In the genomic region with DNA sequence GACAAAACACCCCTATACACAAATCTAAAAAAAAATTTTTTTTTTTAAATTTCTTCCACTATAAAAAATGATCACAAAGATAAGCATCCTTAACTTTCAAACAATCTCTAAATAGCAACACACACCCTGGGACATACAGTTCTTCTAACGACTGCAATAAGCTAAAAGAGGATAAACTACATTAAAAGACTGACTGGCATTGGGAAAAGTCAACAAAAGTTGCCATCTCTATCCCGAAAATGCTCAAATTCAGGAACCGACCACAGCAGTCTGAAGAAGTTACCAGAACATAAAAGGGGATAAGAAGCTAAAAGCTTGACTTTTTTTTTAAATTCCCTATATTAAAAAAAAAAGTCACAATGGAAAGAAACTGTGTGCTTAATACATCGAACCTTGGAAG, we compare ENCODE assay signal across 7 mouse cellular contexts. TPM values are rescaled to one million over a fixed set of nuclear protein-coding genes. Genes with fewer than 3 reads are reported as not detected.
DNase-seq lines count a peak whose midpoint lies in the region; ATAC-seq lines count a peak whose summit lies in the region.

No protein-coding gene starts in this region.

- H3K9ac ChIP-seq in lung, embryonic 15.5 days = peak overlapping the region; percentile 92; the same call in 1 of the 2 replicates
- peak overlapping the region; percentile 93 for H3K9ac ChIP-seq in forebrain, embryonic 11.5 days (ENCODE audit: low read length)
- H3K9ac ChIP-seq in limb, embryonic 13.5 days = peak overlapping the region; percentile 97
- peak overlapping the region; percentile 88; the same call in 1 of the 2 replicates for H3K9ac ChIP-seq in stomach, embryonic 14.5 days (replicated peaks; ENCODE audit: low read depth, low read length)

- no peaks in the 10 kb centered on the region for H3K27me3 ChIP-seq in lung, embryonic 15.5 days
- H3K27me3 ChIP-seq in forebrain, embryonic 11.5 days (ENCODE audit: control insufficient read depth, insufficient read depth, low read length) = no peaks in the 10 kb centered on the region
- peaks cover 4% of the 10 kb centered on the region; the same call in 1 of the 2 replicates for H3K27me3 ChIP-seq in limb, embryonic 13.5 days
- H3K27me3 ChIP-seq in stomach, embryonic 14.5 days (ENCODE audit: control insufficient read depth, insufficient read depth, low read length) = no peaks in the 10 kb centered on the region

- no peak for DNase-seq in lung, postnatal 25 days (ENCODE audit: low spot score)
- no peak for DNase-seq in forebrain, embryonic 11.5 days (ENCODE audit: low spot score)
- DNase-seq in adrenal gland, postnatal 36 days = no peak
- DNase-seq in gastrocnemius, adult 18-20 months (ENCODE audit: low spot score) = no peak

- H3K4me2 ChIP-seq in lung, embryonic 15.5 days = peak overlapping the region; percentile 75
- peak overlapping the region; percentile 71 for H3K4me2 ChIP-seq in forebrain, embryonic 11.5 days (ENCODE audit: low read depth, low read length, severe bottlenecking)
- peak overlapping the region; percentile 69 for H3K4me2 ChIP-seq in limb, embryonic 13.5 days (replicated peaks)
- H3K4me2 ChIP-seq in stomach, embryonic 14.5 days (replicated peaks; ENCODE audit: low read depth, low read length) = peak overlapping the region; percentile 51

- H3K36me3 ChIP-seq in lung, embryonic 15.5 days = no peaks in the 10 kb centered on the region
- no peaks in the 10 kb centered on the region for H3K36me3 ChIP-seq in forebrain, embryonic 11.5 days (ENCODE audit: control insufficient read depth, insufficient read depth, low read length)
- H3K36me3 ChIP-seq in limb, embryonic 13.5 days = no peaks in the 10 kb centered on the region
- H3K36me3 ChIP-seq in stomach, embryonic 14.5 days (ENCODE audit: control insufficient read depth, insufficient read depth, low read length) = no peaks in the 10 kb centered on the region

- H3K4me3 ChIP-seq in lung, embryonic 15.5 days = peak overlapping the region; percentile 98
- peak overlapping the region; percentile 94 for H3K4me3 ChIP-seq in forebrain, embryonic 11.5 days (ENCODE audit: low read depth, low read length)
- peak overlapping the region; percentile 93 for H3K4me3 ChIP-seq in limb, embryonic 13.5 days
- peak overlapping the region; percentile 87 for H3K4me3 ChIP-seq in stomach, embryonic 14.5 days (ENCODE audit: low read depth, low read length)

- WGBS in lung, embryonic 15.5 days = 10% methylated on average over 4 of the region's 4 CpGs
- 24% methylated on average over 4 of the region's 4 CpGs for WGBS in forebrain, embryonic 11.5 days
- 26% methylated on average over 4 of the region's 4 CpGs for WGBS in limb, embryonic 13.5 days
- WGBS in stomach, embryonic 14.5 days = 18% methylated on average over 4 of the region's 4 CpGs

- H3K27ac ChIP-seq in lung, embryonic 15.5 days = no peak overlapping the region
- H3K27ac ChIP-seq in forebrain, embryonic 11.5 days (ENCODE audit: low read depth, low read length) = no peak overlapping the region
- H3K27ac ChIP-seq in limb, embryonic 13.5 days = no peak overlapping the region
- no peak overlapping the region for H3K27ac ChIP-seq in stomach, embryonic 14.5 days (ENCODE audit: low read length)

- peaks cover 14% of the 10 kb centered on the region for H3K4me1 ChIP-seq in lung, embryonic 15.5 days
- H3K4me1 ChIP-seq in forebrain, embryonic 11.5 days (replicated peaks; ENCODE audit: control insufficient read depth, insufficient read depth, low read length) = no peaks in the 10 kb centered on the region
- peaks cover 21% of the 10 kb centered on the region for H3K4me1 ChIP-seq in limb, embryonic 13.5 days
- peaks cover 6% of the 10 kb centered on the region; the same call in 1 of the 2 replicates for H3K4me1 ChIP-seq in stomach, embryonic 14.5 days (ENCODE audit: control insufficient read depth, insufficient read depth, low read length)

- no peaks in the 10 kb centered on the region for H3K9me3 ChIP-seq in lung, embryonic 15.5 days
- H3K9me3 ChIP-seq in forebrain, embryonic 11.5 days (ENCODE audit: control insufficient read depth, low read length) = no peaks in the 10 kb centered on the region
- no peaks in the 10 kb centered on the region for H3K9me3 ChIP-seq in limb, embryonic 13.5 days
- H3K9me3 ChIP-seq in stomach, embryonic 14.5 days (ENCODE audit: control insufficient read depth, low read depth, low read length) = no peaks in the 10 kb centered on the region

- ATAC-seq in lung, embryonic 15.5 days (ENCODE audit: borderline replicate concordance, extremely low read depth, low FRiP score, low TSS enrichment) = no peak
- no peak for ATAC-seq in forebrain, embryonic 11.5 days (replicated peaks; ENCODE audit: low FRiP score)
- ATAC-seq in limb, embryonic 13.5 days (ENCODE audit: low FRiP score, low read depth) = no peak
- no peak for ATAC-seq in stomach, embryonic 14.5 days (ENCODE audit: insufficient number of reproducible peaks, insufficient read depth, low FRiP score, low read depth)

RNA-seq across cellular contexts. Expression of gene Kpna4, which starts 1.5 kb away (rescaled TPM):
- 33.1 and 35.1 TPM in 2 replicates for polyA plus RNA-seq in lung, embryonic 15.5 days (2015; fragmentation: Nextera tagmentation; extraction: Ambion mirVana)
- 54.6 and 55.7 TPM in 2 replicates for polyA plus RNA-seq in forebrain, embryonic 11.5 days (2014; fragmentation: Nextera tagmentation; extraction: Ambion mirVana)
- 29.9 and 30.9 TPM in 2 replicates for polyA plus RNA-seq in limb, embryonic 13.5 days (2015; fragmentation: Nextera tagmentation; extraction: Ambion mirVana)
- 33.6 and 34.7 TPM in 2 replicates for polyA plus RNA-seq in stomach, embryonic 14.5 days (2014; fragmentation: Nextera tagmentation; extraction: Ambion mirVana)
- 10 to 100 TPM; 64.1 to 71.1 TPM for total RNA-seq in adrenal gland, postnatal 36 days (2021)
- total RNA-seq in gastrocnemius, adult 18-20 months (2021) = 100 to 1,000 TPM; 122 to 133 TPM
